Mouse (Mus musculus) 3T3-L1 (cell line): ENCODE data around the gene Chst12.
A peak's percentile ranks its signal among the peaks of the same experiment; 100 is the strongest.

Experiments
- DNase-seq: peaks from one replicate; pipeline ENCODE4 v3.0.0-alpha.2; 2015; ENCODE audit warnings: low read depth, low spot score

The Chst12 gene

DNA sequence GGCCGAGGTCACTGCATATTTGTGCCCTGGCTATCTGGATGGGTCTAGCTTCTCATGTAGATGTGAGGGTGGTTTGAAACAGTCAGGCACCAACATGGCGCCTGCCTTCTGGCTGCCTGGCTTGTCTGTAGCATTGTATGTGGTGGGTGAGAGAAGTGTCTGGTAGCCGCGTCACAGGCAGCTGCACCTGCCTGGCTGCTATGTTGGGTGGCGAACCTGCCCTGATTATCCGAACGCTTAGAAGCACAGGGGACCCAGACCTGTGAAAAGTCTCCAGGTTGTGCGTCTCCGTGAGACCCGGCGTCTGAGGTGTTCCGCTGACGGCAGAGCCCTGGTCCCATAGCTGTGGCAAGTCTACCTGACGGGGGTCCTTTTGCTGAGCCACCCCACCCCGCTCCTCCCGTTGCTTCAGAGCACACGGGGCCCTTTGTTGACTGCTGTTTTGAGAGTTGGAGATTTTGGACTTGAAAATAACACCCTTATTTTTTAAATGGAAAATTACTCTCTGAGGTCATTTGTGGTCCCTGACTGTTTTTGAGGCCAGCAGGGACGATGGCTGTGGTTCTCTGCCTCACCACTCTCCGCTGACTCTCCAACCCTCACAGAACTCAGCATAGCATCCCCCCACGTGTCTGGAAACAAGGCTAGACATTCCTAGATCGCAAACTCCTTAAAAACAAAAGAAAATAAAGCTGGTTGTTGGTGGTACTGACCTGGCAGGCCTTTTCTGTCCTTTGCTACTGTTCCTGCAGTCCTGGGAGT is 12.0 kb downstream of the Chst12 start:
- DNase-seq: no peak

DNA sequence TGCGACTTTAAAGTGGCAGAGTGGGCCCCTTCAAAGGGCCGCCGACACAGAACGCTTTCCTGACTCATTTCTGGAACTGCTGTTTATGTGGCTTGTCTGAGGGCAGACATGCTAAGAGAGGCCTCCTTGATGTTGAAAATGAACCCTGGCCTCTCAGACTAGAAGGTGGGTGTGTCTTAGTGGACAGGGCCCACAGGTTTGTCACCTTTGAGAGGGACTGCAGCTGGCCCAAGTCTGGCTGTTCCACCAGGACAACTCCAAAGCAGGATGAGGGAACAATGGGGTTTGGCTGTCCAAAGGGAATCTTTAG is 12.5 kb downstream of the Chst12 start:
- DNase-seq: no peak

DNA sequence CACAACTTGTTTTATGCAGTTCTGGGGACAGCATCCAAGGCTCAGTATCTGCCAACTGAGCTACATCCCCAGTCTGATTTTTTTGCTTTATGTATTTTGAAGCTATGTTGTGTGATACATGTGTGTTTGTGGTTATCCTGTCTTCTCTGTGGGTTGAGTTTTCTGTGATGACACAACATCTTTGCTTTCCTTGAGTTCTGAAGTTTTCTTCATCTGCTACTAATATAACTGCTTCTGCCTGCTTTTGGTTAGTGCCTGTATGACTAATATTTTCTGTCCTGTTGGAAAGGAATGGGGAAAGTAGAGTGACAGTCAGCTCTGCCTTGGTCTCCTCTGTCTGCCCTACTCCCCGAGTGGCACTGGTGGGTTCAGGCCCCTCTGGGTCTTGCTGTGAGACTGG is 15.8 kb downstream of the Chst12 start:
- DNase-seq: peak; percentile 88

DNA sequence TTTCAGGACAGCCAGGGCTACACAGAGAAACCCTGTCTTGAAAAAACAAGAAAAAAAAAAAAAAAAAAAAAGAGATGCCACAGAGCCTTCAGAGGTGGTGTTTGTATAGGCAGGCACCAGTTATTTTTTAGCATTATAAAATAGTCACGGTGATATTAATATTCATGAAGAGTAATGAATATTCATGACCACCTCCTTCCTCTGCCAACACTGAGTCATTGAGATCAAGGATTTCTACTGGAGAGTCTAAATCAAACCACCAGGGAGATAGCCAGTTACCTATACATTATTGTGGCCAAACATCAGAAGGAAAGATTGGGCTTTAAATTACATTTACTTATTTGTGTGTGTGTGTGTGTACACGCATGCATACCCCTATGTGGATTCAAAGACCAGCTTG is 21.4 kb downstream of the Chst12 start:
- DNase-seq: no peak

DNA sequence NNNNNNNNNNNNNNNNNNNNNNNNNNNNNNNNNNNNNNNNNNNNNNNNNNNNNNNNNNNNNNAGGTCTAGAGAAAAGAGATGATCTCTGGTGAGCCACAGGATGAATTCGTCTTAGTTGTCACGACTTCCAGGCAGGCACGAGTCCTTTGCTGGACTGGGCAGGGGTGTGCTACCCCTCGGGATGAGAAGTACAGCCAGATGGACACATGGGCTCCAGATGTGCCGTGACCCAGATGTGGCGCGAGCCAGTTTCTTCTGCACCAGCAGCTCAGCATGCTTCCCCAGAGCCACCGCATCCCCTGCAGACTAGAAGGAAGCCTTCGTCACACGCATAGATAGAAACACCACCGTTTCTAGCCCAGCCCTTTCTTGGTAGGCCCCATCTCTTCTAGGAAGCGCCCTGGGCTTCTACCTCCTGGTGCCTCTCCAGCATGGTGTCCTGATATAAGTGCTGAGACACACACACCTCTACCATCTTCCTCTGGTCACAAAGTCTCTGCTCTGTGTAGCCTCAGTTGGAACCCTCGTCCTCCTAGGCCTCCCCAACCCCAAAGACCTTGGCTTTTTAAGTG is 32.8 kb downstream of the Chst12 start:
- no peak for DNase-seq

DNA sequence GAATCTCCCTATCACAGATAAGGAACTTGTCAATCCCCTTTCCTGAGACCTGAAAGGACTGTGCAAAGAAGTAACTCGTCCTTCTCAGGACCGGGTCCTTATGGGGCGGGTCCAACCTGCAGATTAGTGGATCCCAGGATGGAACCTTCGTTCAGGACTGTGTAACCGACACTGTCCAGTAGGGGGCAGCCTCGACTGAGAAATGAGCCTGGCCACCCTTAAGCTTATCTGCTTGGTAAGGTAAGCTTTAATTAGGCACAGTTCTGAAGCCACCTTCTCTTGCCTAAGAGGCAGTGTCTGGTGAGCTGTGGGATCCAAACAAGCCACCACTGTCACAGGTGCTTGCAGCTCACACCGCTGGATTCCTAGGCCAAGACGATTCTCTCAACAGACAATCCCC is 34.8 kb downstream of the Chst12 start:
- peak; percentile 92 for DNase-seq

DNA sequence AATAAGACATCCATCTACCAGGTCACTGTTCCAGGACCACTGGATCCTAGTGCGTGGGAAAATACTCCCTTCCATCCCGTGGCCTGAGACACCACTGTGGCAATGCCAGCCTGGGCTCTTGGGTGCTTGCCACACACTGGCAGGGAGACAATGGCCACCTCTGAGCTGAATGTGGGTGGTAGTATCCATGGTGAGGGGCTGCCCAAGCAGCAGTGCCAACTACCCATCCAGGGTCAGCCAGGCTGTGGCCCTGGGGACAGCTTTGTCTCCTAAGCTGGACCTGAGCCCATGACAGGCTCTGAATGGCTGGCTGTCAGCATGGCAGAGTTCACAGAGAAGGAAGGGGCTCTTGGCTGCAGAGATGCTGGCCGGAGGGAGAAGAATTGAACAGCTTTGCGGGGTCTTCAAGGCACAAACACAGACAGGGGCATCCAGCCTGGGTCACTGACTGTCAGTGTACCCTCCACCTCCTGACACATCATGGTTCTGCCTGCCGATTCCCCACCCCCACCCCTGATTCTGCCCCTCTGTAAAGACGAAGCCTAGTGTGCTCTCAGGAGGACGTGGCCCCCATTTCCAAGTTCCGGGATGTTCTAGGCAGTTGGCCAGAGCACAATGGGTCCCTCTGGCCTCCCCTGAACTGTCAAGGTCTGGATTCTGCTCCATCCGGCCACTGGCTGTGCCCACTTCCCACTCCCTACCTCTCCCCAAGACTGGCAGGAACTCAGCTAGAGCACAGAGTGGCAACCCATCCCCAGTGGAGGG is 37.6 kb downstream of the Chst12 start:
- DNase-seq: no peak

DNA sequence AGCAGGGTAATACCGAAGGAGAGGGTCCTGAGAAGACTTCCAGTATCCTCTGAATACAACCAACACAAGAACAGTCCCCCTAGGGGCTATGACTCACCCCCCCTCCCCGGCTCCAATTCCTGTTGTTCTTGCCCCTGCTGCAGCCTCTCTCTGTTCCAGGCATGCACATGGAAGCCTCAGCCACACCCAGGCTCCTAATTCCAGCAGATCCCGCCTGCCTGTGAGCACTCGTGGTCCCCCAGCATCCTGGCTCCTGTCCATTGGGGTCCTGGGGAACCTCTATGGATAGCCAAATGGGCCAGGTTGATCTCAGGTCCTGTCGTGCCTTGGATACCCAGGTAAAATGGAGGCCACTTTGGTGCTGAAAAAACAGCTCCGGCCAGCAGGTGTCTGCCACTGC is 40.3 kb downstream of the Chst12 start:
- no peak for DNase-seq

DNA sequence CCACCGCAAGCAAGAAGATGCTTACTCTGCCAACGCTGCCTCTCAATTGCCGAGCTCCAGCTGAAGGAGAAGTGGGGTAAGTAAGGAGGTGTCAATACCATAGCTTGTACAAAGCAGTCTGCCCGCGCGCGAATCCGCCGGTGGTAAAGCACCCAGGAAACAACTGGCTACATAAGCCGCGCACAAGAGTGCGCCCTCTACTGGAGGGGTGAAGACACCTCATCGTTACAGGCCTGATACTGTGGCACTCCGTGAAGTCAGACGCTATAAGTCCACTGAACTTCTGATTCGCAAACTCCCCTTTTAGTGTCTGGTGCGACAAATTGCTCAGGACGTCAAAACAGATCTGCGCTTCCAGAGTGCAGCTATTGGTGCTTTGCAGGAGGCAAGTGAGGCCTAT is 41.0 kb downstream of the Chst12 start:
- DNase-seq: no peak

DNA sequence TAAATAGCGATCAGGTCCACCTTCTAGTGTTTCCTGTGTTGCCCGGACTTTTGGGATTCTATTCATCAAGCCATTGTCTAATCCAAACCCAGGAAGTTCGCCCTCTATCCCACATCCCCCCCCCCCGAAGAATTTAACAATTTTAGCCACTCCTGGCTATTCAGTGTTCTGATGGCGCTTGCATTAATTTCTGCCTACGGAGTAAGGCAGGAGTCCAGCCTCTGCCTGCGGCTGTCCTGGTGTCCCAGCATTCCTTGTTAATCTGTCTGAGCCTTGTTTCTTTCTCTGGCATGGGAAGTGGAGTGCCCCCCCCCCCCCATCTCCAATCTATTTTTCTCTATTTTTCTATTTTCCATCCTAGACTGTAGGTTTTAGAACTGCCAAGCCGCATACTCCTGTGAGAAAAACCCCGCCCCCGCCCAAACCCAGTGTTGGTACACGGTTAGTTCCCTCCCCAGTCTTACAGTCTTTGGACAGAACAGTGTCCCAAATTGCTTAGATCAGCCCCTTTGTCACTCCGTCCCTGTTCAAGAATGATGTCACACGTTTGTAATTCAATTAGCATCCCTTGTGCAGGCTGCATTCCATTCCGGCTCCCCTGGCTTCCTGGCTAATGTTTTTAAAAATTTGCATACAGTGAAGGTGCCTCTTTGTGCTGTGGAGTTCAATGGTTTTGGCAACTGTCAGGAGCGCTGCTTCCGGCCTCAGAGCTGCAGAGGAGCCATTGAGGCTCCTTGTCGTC is 44.1 kb downstream of the Chst12 start:
- DNase-seq: no peak

DNA sequence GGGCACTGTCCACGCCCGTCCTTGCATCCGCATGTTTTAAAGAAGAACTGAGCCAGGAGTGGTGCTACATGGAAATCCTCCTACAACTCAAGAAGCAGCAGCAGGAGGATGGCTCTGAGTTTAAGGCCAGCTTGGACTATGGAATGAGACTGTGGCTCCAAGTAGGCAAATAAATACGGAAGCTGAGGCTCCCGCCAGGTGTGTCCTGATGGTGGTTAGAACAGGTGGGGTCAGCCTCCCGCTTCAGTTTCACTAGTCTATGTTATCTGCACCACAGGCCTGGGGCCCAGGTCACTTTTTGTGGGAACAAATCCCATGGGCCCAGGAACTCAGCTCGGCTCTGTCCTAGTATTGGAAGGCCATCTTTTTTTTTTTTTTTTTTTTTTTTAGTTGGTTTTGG is 48.4 kb downstream of the Chst12 start:
- no peak for DNase-seq

DNA sequence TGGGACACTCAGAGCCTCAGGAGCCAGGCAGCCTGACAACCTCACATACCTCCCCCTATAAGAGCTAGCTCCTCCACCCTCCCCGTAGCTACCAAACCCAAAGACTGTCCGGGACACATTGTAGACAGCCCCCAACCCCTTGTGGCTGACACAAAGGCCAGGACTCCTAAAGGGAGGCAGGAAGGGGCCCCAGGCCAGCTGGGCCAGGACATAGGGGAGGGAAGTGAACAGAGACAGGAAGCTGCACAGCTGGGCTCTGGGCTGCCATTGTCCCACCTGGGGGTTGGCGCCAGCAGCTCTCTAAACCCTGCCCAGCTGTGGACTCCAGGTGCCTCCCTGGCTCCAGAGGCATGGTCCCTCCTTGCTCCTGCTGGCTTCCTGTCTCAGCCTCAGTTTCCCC is 51.5 kb downstream of the Chst12 start:
- DNase-seq: no peak

DNA sequence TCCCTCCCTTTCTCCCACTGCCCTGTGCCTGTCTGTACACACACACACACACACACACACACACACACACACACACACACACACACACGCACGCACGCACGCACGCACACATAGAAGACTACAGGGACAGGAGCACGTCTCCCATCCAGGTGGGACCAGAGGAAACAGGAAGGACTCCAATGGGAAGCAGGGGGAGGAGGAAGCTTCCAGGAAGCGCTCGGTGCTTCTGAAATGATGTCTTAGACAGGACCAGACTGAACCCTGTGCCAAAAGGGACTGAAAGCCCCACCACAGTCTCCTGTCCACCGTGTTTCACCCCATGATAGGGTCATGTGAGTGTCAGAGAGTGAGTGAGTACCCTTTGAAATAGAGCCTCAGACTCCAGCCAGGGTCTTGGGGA is 57.3 kb downstream of the Chst12 start:
- no peak for DNase-seq

DNA sequence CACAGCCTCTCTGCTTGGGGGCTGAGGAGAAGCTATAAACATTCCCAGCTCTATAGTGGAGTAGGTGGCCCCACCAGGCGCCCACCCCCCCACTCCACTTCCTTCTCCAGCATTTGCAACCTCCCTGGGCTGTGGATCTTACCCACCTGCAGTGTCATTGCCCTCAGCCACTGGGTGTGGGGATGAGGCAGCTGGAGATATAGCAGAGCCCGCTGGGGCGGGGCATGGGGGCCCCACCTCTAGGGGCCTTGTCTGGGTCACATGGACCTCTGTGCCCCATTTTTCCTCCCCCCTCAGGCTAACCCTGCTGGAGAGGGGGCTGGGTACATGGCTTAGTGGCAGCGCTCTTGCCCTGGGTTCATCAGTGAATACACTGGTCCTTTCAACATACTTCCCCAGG is 59.5 kb downstream of the Chst12 start, which contains the start of gene Grifin:
Grifin (minus strand) TSS at position 176 of the 400 bp plus-strand sequence.
- DNase-seq: no peak

DNA sequence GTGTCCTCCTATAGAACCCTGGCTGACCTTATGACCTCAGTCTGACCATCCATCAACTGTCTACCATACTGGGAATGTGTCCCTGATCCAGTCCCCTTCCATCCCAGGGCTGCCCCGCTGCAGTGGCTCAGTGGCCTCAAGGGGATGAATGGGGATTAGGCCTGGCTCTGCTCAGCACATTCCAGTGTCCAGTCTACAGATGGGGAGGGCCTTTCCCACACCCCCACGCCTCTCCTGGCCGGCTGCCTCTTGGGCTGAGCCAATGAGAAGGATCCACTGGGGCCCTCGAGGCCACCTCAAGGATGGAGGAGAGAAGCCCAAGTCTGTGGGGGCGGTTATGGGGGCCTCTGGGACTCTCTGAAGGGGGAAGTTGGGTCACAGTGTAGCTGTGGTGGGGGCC is 60.1 kb downstream of the Chst12 start:
- peak; percentile 64 for DNase-seq

DNA sequence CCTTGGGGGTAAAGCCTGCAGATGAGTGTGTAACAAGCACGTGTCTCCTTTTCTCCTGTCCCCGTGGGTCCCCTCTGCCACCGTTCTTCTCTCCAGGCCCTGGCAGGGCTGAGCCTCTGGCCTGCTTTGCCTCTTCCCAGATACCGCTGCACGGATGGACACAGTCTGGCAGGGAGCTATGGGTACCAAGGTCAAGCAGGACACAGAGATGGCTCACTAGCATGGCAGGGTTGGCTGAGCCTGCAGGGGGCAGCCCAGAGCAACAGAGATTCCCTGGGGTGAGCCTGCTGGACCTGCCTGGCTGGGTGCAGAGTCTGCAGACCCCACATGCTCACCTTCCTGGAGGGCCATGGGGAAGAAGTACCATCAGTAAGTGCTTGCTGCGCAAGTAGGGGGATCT is 60.5 kb downstream of the Chst12 start:
- peak; percentile 53 for DNase-seq

DNA sequence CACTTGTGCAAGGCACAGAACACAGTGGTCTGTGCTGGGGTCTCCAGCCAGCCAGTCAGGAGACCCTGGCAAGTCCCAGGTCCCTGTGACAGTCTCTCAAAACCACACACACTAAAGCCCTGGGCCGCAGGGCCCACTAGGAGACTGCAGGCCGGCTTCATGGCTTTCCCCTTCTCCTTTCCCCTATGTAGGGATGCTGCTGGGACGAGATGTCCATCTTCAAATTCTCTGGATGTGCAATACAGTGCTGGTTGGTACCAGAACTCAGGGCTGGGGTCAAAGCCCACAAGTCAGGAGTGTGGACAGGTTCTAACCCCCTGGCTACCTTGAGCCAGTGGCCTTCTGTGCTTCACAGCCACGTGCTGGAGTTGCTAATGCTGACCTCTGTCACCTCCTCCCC is 60.9 kb downstream of the Chst12 start:
- no peak for DNase-seq

DNA sequence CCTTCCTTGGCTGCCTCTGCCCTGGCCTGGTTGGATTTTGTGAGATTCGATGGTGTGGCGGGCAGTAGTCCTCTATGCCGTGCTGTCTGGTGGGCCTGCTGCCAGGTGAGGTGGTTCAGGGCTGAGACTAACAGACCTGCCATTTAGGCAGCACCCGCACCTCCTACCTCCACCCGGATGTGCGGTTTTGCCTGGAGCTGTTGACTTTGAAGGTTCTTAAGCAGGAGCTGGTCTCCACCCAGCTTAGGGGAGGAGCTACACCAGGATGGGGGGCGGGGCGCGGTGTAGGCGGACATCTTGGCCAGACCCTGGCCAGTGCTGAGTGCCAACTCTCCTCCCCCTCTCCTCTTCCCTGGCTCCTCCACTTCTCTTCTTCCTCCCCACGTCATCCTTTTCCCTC is 62.0 kb downstream of the Chst12 start:
- DNase-seq: peak; percentile 56

DNA sequence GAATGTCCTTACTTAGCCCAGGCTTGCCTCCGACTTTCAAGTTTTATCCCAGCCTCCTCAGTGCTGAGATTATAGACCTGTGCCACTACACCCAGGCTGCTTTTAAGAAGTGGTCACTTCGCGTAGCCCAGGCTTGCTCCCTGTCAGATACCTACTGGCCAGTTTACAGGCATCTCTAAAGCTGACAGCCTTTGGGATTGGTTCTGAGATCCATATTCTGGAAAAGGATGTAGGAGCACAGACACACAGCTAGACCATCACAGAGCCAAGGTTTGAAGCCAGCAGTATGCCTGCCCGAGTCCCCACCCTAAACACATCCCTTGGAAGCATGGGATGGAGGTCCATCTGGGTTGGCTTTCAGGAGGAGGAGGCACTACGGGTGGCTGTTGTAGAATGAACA is 62.4 kb downstream of the Chst12 start:
- DNase-seq: no peak

DNA sequence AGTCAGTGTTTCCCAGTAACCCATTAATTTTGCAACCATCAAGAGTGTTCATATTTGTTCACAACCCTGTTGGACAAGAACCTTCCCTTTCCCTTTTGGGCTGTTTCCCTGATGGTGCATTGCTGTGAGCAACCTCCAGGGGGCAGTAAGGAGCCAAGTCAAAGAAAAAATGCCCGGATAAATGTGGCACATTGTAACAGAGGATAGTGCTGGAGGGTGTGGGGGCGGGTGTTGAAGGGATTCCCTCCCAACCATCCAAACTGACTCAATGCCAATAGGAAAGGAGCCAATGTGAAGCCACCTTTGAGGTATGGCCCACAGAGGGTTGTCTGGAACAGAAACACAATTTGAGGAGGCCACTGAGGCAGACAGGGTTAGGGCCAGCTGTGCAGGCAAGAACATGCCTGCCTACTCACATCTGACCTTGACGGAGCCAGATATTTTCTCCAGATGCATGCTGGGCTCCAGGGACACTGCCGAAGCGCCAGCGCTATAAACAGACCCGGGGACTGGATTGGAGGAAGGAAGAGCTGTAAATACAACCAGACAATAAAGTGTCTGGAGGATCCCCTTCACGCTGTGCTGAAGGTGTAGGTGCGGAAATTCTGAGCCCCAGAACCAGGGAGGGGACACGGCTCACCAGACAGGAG is 63.1 kb downstream of the Chst12 start:
- DNase-seq: peak; percentile 86

DNA sequence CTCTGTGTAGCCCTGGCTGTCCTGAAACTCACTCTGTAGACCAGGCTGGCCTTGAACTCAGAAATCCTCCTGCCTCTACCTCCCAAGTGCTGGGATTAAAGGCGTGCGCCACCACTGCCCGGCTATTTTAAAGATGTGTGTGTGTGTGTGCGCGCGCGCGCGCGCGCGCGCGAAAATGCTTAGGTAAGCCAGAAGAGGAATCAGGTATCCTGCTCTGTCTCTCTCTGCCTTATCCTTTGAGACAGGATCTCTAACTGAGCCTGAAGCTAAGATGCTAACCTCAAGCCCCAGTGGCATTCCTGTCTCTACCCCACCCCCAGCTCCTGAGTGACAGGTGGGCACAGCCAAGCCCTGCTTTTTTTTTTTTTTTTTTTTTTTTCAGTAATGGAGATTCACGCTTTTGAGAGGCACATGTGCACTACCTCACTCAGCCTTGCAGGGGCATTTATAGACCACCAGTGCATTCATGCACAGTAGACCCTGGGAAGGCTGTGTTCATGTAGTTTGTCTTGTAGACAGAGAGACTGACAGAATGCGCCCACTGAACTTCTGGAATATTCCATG is 63.8 kb downstream of the Chst12 start:
- no peak for DNase-seq
